Mouse (Mus musculus): ENCODE data around the gene Sh3rf1. TPM values are rescaled to one million over a fixed set of nuclear protein-coding genes. Genes with fewer than 3 reads are reported as not detected.

The Sh3rf1 gene
- total and polyA plus RNA-seq, 3 experiments, result 9.9 to 11.4 (median 11.0) TPM

GRCm38 (mm10) chr8:61322462-61322861 is 98.8 kb downstream of the Sh3rf1 start:
- DNase-seq, result no peak

DNA sequence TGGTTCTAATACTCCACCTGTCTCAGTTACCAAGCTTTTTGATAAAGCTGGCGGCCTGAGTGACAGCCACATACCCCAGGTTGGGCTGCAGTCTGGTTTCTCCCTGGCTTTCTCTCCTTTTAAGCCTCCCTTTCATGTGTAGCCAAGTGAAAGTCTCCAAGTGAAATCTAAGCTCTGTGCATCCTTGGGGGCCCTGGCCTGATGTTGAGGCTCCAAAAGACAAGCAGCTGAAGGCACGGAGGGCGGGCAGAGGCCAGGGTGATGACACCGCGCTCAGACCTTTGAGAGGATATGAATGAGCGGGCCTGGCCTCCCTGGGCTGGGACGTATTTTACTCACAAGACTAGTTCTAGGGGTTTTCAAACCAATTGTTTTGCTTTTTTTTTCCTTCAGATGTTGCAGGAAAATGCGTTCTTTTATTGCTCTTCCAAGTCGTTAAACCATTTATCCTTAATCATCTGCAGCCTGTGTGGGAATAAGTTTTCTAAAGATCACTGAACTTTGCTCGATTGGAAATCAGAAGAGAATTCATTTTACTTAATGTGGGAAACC is 100.8 kb downstream of the Sh3rf1 start:
- DNase-seq, result no peak

- DNase-seq, result no peak
These were observed 101.5 kb downstream of the Sh3rf1 start for GRCm38 (mm10) chr8:61325014-61325715.

- peak; percentile 36 for DNase-seq
These were observed 102.6 kb downstream of the Sh3rf1 start for GRCm38 (mm10) chr8:61326281-61326680.

DNA sequence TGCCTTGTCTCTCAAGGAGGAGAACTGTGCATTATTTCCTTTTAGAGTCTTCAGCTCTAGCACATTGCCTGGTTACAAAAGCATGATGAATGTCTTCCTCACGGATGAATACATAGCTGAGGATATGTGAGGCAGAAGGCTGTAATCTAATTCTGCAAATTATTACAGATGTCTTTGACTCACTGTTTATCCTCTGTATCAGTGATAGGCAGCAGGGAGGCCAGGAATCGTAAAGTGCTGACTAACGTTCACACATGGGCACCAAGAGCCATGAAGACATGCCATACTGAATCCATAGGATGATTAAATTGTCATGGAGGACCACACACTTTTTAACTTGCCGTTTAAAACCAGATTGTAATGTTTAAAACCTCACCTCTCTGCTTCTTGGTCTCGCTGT is 103.7 kb downstream of the Sh3rf1 start:
- no peak for DNase-seq

GRCm38 (mm10) chr8:61339629-61340028 is 116.0 kb downstream of the Sh3rf1 start:
- no peak for DNase-seq

- DNase-seq, result no peak
These were observed 116.8 kb downstream of the Sh3rf1 start for GRCm38 (mm10) chr8:61340283-61340984.

- DNase-seq, result no peak
These were observed 118.1 kb downstream of the Sh3rf1 start for GRCm38 (mm10) chr8:61341587-61342441.

- DNase-seq, result no peak
These were observed 118.9 kb downstream of the Sh3rf1 start for GRCm38 (mm10) chr8:61342473-61343026.

GRCm38 (mm10) chr8:61344435-61344834 is 120.8 kb downstream of the Sh3rf1 start:
- DNase-seq, result no peak

DNA sequence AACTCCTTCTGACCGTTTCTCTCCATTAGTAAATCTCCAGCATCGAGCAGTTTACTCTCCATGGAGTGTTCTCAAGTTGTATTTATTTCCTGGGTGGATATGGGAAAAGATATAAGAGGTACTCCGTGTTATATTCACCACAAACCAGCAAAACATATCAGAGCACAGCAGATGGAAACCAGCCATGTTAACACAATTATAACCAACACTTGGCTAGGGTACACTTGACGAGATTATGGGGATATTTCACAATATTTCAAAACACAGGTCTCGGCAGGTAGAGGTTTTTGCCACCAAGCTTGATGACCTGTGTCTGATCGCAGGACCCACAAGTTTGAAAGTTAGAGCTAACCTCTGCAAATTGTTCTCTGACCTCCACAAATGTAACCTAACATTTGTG is 123.3 kb downstream of the Sh3rf1 start:
- no peak for DNase-seq

GRCm38 (mm10) chr8:61347526-61347925 is 123.9 kb downstream of the Sh3rf1 start:
- DNase-seq, result no peak

- DNase-seq, result no peak
These were observed 124.4 kb downstream of the Sh3rf1 start for GRCm38 (mm10) chr8:61348029-61348428.

- DNase-seq, result no peak
These were observed 124.8 kb downstream of the Sh3rf1 start for GRCm38 (mm10) chr8:61348518-61348917.

DNA sequence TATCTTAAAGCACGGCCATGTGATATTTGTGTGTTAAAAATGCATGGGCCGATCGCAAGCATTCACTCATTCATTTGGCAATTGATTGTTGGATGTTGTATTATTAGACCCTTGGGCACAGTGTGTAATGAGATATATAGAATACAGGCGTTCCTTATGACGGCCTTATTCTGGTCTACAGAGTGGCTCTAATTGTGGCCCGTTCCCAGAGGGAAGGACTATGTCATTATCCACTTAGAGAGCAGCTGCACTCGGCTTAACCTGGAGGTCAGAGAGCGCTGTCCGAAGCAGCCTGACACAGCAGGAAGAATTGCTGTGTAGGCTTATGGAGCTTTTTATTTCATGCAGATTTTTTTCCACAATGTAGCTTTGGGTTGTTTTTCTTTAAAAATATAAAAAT is 126.8 kb downstream of the Sh3rf1 start:
- no peak for DNase-seq

DNA sequence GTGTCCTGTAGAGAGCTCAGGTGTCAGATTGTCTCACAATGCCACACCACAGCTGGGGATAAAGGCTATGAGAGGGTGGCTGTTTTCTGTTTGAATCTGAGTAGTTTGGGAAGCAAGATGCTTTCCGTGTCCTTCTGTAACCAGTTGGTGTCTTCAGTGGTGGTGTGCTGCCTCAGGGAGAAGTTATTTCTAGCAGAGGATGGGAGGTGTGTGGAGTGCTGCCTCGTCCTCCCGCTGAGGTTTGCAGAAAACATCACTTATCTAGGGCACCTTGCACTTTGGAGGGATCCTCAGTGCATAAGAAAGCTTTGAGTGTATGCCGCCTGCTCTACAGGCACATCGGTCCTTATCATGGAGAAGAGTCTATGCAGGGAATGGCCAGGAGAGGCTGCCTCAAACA is 128.0 kb downstream of the Sh3rf1 start:
- DNase-seq, result no peak

DNA sequence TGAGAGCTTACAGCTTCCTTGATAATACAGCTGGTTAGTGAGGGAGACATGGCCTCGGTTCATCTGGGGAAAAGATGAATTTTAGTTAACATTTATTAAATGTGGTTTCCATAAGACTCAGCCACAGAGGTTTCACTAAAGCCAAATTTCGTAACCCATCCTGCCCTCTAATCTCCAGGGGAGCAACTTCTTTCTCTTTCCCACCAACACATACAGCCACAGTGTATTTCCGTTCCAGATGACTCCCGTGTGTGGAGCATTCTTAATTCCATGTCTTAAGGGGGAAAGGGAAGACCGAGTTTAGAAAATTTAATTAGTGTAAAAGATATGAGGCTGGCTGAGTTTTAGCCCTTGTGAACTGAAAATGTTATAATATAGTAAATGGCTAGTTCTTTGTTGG is 131.8 kb downstream of the Sh3rf1 start:
- DNase-seq, result no peak

DNA sequence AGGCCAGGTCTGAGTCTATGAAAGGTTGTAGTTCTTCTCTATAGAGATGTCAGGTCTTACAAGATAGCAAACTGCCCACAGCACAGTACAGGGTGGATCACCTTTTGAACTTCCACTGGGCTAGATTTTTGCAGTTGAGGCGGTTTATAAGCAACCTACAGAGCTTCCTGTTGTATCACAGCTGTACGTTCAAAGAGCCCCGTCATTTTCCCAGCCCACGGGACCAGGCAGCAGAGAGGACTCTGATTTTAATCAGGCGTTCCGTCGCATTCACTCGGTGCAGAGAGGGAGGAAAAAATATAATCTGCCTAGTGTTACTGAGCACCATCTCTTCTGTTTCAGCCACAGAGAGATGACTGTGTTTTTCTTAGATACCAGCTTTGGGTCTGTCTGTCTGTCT is 135.3 kb downstream of the Sh3rf1 start:
- no peak for DNase-seq

GRCm38 (mm10) chr8:61359851-61360272 is 136.2 kb downstream of the Sh3rf1 start:
- no peak for DNase-seq

DNA sequence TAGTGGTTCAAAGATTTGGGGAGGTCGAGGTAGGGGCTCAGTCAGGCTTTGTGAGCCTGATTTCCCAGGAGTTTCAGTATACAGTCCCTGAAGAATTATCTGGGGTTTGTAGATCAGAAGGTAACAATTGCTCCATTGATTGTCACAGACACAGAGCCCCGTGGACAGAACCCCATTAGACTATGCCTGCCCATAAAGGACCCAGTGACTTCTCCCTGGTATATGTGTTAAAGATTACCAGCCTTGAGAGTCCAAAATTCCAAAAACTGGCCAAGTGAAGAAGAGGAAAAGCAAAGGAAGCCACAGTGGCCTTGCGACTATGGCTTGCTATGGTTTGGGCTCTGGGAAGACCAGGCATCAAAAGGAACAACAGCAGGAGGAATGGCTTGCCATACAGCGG is 136.7 kb downstream of the Sh3rf1 start:
- no peak for DNase-seq

- DNase-seq, result no peak
These were observed 137.8 kb downstream of the Sh3rf1 start for GRCm38 (mm10) chr8:61361476-61361875.

GRCm38 (mm10) chr8:61362301-61362913 is 138.7 kb downstream of the Sh3rf1 start:
- DNase-seq, result no peak

Measured in adrenal gland, adult 2 months (tissue).